Mouse (Mus musculus) midbrain, postnatal 0 days (tissue): Measurements from ENCODE around the gene Umps. TPM values are rescaled to one million over a fixed set of nuclear protein-coding genes. Genes with fewer than 3 reads are reported as not detected.

Experiments
- ATAC-seq: fragments of 200-750 bp; cut with Nextera tagmentation; 2 replicates; pipeline ENCODE4 v1.8.0; 2017; ENCODE audit warnings: moderate number of reproducible peaks, mild to moderate bottlenecking, moderate TSS enrichment, moderate library complexity; ENCODE audit not compliant: low FRiP score
- DNase-seq: peaks from one replicate; pipeline ENCODE4 v3.0.0-alpha.2; 2015; ENCODE audit warnings: low spot score
- H3K27ac ChIP-seq: fragments of 300-500 bp; sonication (generic); 2 replicates; pipeline ENCODE4 v1.5.1; 2014; ENCODE audit warnings: low read depth, mild to moderate bottlenecking, low read length, mixed read lengths
- H3K27me3 ChIP-seq: fragments of 300-500 bp; sonication (generic); 2 replicates; pipeline ENCODE4 v1.6.1; 2014; ENCODE audit warnings: low read length, control low read depth, mixed read lengths; ENCODE audit not compliant: insufficient read depth
- H3K36me3 ChIP-seq: fragments of 300-500 bp; sonication (generic); 2 replicates; pipeline ENCODE4 v1.6.1; 2014; ENCODE audit warnings: low read length, control low read depth, mixed read lengths; ENCODE audit not compliant: insufficient read depth
- H3K4me1 ChIP-seq: fragments of 300-500 bp; sonication (generic); 2 replicates; pipeline ENCODE4 v1.6.1; 2014; ENCODE audit warnings: mild to moderate bottlenecking, control low read depth, antibody characterized with exemption, low read length, mixed read lengths; ENCODE audit not compliant: insufficient read depth
- H3K4me2 ChIP-seq: fragments of 300-500 bp; sonication (generic); 2 replicates; pipeline ENCODE4 v1.6.1; 2014; ENCODE audit warnings: low read depth, mild to moderate bottlenecking, low read length, mixed read lengths; ENCODE audit not compliant: poor library complexity, severe bottlenecking
- H3K4me3 ChIP-seq: fragments of 300-500 bp; sonication (generic); 2 replicates; pipeline ENCODE4 v1.5.1; 2014; ENCODE audit warnings: low read depth, mild to moderate bottlenecking, low read length, moderate library complexity
- H3K9ac ChIP-seq: fragments of 300-500 bp; sonication (generic); replicated peaks from 2 replicates; pipeline ENCODE4 v1.6.1; 2014; ENCODE audit warnings: mild to moderate bottlenecking, low read length, moderate library complexity, mixed read lengths; ENCODE audit not compliant: poor library complexity, severe bottlenecking
- H3K9me3 ChIP-seq: fragments of 300-500 bp; sonication (generic); 2 replicates; pipeline ENCODE4 v1.6.1; 2016; ENCODE audit warnings: low read length, control low read depth
- CTCF ChIP-seq: IDR thresholded peaks from 2 replicates; pipeline ENCODE4 v1.5.1; 2016; ENCODE audit warnings: antibody characterized with exemption, mild to moderate bottlenecking
- WGBS: fragments of 180-500 bp; shearing (Covaris S2); extraction: QIAGEN DNeasy Blood & Tissue Kit; methylation state at CpG from one replicate; pipeline ENCODE4 v1.1.7; 2014; 5-methylcytosine and 5-hydroxymethylcytosine counted together
- polyA plus RNA-seq: library from polyadenylated mRNA; unstranded; fragments of >200 nt; fragmentation: Nextera tagmentation; extraction: Ambion mirVana; gene quantifications from 2 replicates; pipeline ENCODE4 v1.2.1, GENCODE M21; 2015
- total RNA-seq: library from RNA; depleted of rRNA; stranded (reverse); fragments of >200 nt; gene quantifications from 2 replicates; pipeline ENCODE4 v1.2.3, GENCODE M21; 2014

Umps gene
- total and polyA plus RNA-seq, 2 experiments from 2014 or later = 18.4 to 22.2 TPM

DNA sequence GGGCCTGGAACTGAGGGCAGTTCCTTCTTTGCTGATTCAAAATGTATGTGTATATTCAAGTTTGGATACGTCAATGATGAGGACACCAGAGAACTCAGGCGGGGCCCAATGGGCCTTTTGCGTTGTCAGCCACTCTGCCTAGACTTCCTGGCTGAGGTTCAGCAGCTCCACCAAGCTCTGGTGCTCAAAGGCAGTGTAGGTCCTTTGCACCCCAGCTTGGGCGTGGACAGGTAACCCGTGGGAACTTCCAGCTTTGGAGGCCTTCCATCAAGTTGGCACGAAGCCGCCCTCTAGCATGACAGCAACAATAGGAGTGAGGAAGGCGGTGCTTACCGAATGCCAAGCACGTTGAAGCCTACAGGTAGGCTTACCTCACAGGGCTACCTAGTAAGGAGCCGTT lies 33.4 kb downstream of the Umps start:
- H3K27me3 ChIP-seq = no peaks in the 10 kb centered on the region
- H3K36me3 ChIP-seq = no peaks in the 10 kb centered on the region
- H3K4me2 ChIP-seq = no peak overlapping the region
- ATAC-seq (no peak), DNase-seq (no peak)
- H3K9me3 ChIP-seq = no peaks in the 10 kb centered on the region
- no peak for TF ChIP-seq CTCF
- no peak overlapping the region for H3K27ac ChIP-seq
- no peaks in the 10 kb centered on the region for H3K4me1 ChIP-seq
- WGBS = 93% methylated on average over 11 of the region's 11 CpGs
- no peak overlapping the region for H3K4me3 ChIP-seq
- H3K9ac ChIP-seq = no peak overlapping the region

DNA sequence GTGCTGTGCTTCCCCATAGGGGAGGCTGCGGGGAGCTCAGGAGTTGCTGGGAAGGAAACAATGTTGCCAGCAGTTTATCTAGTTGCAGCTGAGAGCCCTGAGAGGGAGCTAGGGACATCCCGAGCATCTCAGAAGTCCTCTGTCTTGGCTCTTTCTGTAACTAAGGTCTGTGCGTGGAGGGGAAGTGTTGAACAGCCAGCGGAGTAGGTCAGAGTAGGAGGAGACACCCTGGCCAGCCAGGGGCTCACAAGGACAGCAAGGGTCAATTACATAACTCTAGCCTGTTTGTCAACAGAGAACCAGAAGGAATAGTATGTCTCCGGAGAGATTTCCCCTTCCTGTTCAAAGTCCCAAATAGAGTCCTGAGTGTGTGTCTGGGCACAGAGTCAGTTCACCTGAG lies 34.7 kb downstream of the Umps start:
- Histone ChIP-seq H3K27me3 (no peaks in the 10 kb centered on the region), H3K27ac (no peak overlapping the region), H3K36me3 (no peaks in the 10 kb centered on the region), H3K9me3 (no peaks in the 10 kb centered on the region), H3K9ac (no peak overlapping the region), H3K4me2 (no peak overlapping the region), H3K4me1 (no peaks in the 10 kb centered on the region), H3K4me3 (no peak overlapping the region)
- no peak for TF ChIP-seq CTCF
- DNase-seq (no peak), ATAC-seq (no peak)
- 65% methylated on average over 5 of the region's 5 CpGs for WGBS

DNA sequence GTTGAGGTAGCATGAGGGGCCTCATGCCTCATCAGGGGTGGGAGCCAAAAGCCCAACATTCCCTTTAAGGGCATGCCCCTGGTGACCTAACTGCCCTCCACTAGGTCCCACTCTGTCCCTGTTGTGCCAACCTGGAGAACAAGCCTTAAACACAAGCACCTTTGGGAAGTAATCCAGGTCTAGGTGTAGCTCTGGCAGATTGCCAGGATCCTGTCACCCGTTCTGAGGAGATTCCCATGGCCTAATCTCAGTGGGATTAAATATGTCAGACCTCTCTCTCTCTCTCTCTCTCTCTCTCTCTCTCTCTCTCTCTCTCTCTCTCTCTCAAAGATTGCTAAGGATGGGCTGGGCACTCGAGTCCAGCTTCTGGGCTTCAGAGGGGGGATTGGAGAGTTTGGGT lies 35.2 kb downstream of the Umps start:
- TF ChIP-seq CTCF = no peak
- no peaks in the 10 kb centered on the region for H3K9me3 ChIP-seq
- no peak overlapping the region for H3K9ac ChIP-seq
- WGBS = 28% methylated on average over 2 of the region's 2 CpGs
- no peak overlapping the region for H3K4me2 ChIP-seq
- H3K27me3 ChIP-seq = no peaks in the 10 kb centered on the region
- no peak for DNase-seq
- no peaks in the 10 kb centered on the region for H3K36me3 ChIP-seq
- H3K4me1 ChIP-seq = no peaks in the 10 kb centered on the region
- ATAC-seq = no peak
- no peak overlapping the region for H3K4me3 ChIP-seq
- H3K27ac ChIP-seq = no peak overlapping the region

DNA sequence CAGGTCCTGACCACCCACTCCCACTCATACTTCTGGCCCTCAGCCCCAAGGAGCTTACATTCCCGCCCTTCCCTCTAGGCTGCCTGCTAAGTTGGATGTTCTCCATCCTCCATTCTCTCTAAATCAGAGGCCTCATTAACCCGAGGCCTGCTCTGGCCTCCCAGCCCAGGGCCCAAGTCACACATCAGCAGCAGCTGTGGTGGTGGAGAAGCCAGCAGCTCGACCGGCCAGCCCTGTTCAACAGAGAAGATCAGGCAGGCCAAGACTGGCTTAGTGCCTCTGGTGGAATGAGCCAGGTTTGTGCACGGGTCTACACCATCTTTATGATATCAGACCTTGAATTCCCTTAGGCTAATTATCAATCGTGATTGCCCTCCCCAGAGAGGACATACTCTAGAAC lies 36.1 kb downstream of the Umps start:
- 87% methylated on average over 6 of the region's 6 CpGs for WGBS
- Histone ChIP-seq H3K27ac (no peak overlapping the region), H3K4me2 (no peak overlapping the region), H3K4me1 (no peaks in the 10 kb centered on the region), H3K4me3 (no peak overlapping the region), H3K27me3 (no peaks in the 10 kb centered on the region), H3K9me3 (no peaks in the 10 kb centered on the region), H3K9ac (no peak overlapping the region), H3K36me3 (no peaks in the 10 kb centered on the region)
- no peak for TF ChIP-seq CTCF
- DNase-seq (no peak), ATAC-seq (no peak)

DNA sequence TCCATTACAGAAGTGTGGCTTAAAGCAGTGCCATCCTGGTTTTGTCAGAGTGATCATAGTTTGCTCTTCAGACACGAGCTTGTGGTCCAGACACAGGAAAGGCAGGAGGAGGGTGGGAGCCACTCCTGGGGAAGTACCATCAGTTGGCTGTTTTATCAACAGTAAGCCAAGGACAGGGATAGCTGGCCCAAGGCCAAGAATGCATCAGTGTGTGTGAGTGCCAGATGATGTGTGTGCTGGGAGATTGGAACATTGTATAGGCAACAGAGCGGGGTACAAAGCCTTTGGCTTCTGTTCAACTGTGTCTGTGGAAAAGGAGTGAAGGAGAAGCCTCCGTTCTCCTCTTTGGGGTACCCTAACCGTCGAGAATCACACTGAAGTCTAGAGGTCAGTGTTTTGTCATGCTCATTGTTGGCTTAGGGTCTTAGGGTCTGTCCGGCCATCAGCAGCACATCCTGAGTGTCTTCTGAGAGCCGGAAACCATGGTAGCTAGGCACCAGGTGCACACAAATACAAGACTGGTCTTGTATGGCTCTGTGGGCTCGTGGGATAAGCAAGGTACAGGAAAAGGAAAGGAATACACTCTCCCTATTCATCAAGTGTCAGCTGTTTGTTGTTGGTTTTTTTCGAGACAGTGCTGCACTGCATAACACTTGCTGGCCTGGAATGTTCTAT lies 37.9 kb downstream of the Umps start:
- TF ChIP-seq CTCF = no peak
- no peak overlapping the region for H3K9ac ChIP-seq
- DNase-seq (peak; percentile 66), ATAC-seq (no peak)
- no peaks in the 10 kb centered on the region for H3K9me3 ChIP-seq
- H3K27ac ChIP-seq = no peak overlapping the region
- no peaks in the 10 kb centered on the region for H3K36me3 ChIP-seq
- 69% methylated on average over 9 of the region's 9 CpGs for WGBS
- no peaks in the 10 kb centered on the region for H3K27me3 ChIP-seq
- no peaks in the 10 kb centered on the region for H3K4me1 ChIP-seq
- H3K4me3 ChIP-seq = no peak overlapping the region
- H3K4me2 ChIP-seq = no peak overlapping the region

DNA sequence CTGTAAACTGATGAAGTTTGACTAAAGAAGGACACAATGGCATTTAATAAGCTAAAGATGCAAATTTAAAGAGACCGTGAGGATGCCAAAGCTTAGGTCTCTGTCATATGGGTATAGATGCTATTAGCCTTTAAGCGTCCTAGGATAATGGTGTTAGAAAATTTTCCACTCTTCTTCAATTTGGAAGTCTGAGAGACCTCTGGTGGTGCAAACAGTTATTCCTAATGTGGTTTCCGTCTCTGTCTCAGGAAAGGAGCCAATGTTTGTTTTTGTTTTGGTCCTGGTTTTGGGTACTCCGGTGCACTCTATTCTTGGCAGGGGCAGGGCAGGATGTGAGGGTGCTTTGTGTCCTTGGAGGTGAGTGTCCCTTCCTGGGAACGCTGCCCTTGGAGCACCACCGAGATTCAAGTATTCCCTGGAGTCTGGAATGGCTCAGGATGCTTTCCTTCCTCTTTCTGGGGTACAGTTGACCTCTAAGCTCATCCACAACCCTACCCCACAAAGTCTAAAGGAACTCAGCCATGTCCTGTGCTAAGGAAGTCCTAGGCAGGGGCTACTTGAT lies 39.5 kb downstream of the Umps start:
- H3K4me3 ChIP-seq = no peak overlapping the region
- no peaks in the 10 kb centered on the region for H3K36me3 ChIP-seq
- peak; percentile 45 for TF ChIP-seq CTCF
- H3K4me2 ChIP-seq = no peak overlapping the region
- ATAC-seq (no peak), DNase-seq (no peak)
- H3K4me1 ChIP-seq = no peaks in the 10 kb centered on the region
- no peaks in the 10 kb centered on the region for H3K9me3 ChIP-seq
- no peaks in the 10 kb centered on the region for H3K27me3 ChIP-seq
- H3K9ac ChIP-seq = no peak overlapping the region
- 80% methylated on average over 6 of the region's 6 CpGs for WGBS
- no peak overlapping the region for H3K27ac ChIP-seq
